Mouse (Mus musculus) adrenal gland, postnatal 25 days (tissue): ENCODE data around the gene C3. TPM values are rescaled to one million over a fixed set of nuclear protein-coding genes. Genes with fewer than 3 reads are reported as not detected.
A peak's percentile ranks its signal among the peaks of the same experiment; 100 is the strongest.

Experiments used
- DNase-seq: peaks from one replicate; pipeline ENCODE4 v3.0.0; 2021; ENCODE audit warnings: mixed read lengths
- total RNA-seq: library from RNA; stranded (reverse); gene quantifications from 2 replicates; pipeline ENCODE4 v1.2.3, GENCODE M21; 2021

C3 gene
- total RNA-seq, 1 experiment from 2014 or later: 280 TPM

GRCm38 (mm10) chr17:57249186-57250181, 21.5 kb upstream of the C3 start, which contains the start of gene Trip10:
Gene Trip10 (plus strand): TSS chr17:57249455.
- peak; percentile 99 for DNase-seq

GRCm38 (mm10) chr17:57248771-57249170, 20.8 kb upstream of the C3 start:
- DNase-seq: no peak

GRCm38 (mm10) chr17:57248201-57248699, 20.3 kb upstream of the C3 start, which contains the start of gene Gpr108:
Gene Gpr108 (minus strand): TSS chr17:57248446.
- peak; percentile 80 for DNase-seq

GRCm38 (mm10) chr17:57247393-57248200, 19.7 kb upstream of the C3 start:
- peak; percentile 83 for DNase-seq

GRCm38 (mm10) chr17:57246663-57247392, 18.9 kb upstream of the C3 start:
- DNase-seq: no peak

GRCm38 (mm10) chr17:57245311-57245929, 17.5 kb upstream of the C3 start:
- DNase-seq: no peak

- no peak for DNase-seq
Observed at GRCm38 (mm10) chr17:57243650-57244370, 15.9 kb upstream of the C3 start.

- DNase-seq: no peak
Observed at GRCm38 (mm10) chr17:57237181-57237580, 9.2 kb upstream of the C3 start.

- DNase-seq: no peak
Observed at GRCm38 (mm10) chr17:57235803-57236202, 7.9 kb upstream of the C3 start.

- DNase-seq: no peak
Observed at GRCm38 (mm10) chr17:57234254-57234928, 6.5 kb upstream of the C3 start.

- DNase-seq: no peak
Observed at GRCm38 (mm10) chr17:57233038-57233437, 5.1 kb upstream of the C3 start.

GRCm38 (mm10) chr17:57232200-57232599, 4.3 kb upstream of the C3 start:
- DNase-seq: no peak

GRCm38 (mm10) chr17:57231321-57231771, 3.4 kb upstream of the C3 start:
- DNase-seq: no peak

GRCm38 (mm10) chr17:57230728-57231125, 2.8 kb upstream of the C3 start:
- DNase-seq: no peak

- DNase-seq: no peak
Observed at GRCm38 (mm10) chr17:57229851-57230727, 2.2 kb upstream of the C3 start.

- no peak for DNase-seq
Observed at GRCm38 (mm10) chr17:57228873-57229272, 937 bp upstream of the C3 start.

- DNase-seq: no peak
Observed at GRCm38 (mm10) chr17:57227468-57227867, 468 bp downstream of the C3 start.

GRCm38 (mm10) chr17:57223313-57223712, 4.6 kb downstream of the C3 start:
- no peak for DNase-seq

GRCm38 (mm10) chr17:57221911-57222310, 6.0 kb downstream of the C3 start:
- DNase-seq: no peak
